Mouse (Mus musculus) right cerebral cortex, postnatal 4 days (tissue): Measurements from ENCODE around the gene Btbd2.
"Not testable (repeated sequence)": the region's sequence is repeated elsewhere in the genome, so short reads cannot be mapped to it uniquely, and the experiment has no call there.

Source experiments
- DNase-seq: peaks from one replicate; pipeline ENCODE4 v3.0.0-alpha.2; 2022

The Btbd2 gene

DNA sequence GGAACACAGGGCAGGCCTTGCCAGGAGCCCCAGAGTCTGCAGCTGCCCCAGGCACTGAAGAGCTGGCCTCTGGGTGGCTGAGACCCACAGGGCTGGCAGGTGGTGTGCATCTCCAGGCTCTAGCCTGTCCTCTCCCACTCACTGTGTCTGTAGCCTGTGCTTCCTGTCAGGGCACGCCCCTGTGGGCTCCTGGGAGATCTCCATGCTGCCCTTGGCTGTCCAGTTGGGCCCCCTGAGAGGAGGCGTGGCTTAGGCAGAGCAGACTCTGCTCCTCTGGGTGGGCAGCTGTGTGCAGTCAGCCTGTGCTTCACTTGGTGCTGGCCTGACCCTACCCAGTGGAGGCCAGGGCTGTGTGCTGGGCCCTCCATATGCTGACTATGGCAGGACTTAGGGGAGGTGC is 29.2 kb downstream of the Btbd2 start:
- DNase-seq = no peak

DNA sequence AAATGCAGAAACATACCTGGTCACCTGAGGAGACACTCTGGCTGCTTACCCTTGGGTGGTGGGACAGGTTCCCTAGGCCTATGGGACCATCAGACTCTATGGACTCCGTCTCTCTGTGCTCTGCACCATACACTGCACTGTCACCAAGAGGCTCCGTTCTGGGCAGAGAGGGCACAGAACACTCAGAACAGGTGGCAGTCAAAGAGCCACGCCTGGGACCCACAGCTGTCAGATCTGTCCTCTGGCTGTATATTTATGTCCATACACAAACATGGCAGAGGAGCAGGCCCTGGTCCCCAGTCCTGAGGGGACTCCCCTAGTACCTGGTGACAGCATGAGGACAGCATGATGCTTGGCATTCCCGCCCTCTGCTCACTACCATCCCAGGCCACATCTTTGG is 31.1 kb downstream of the Btbd2 start:
- no peak for DNase-seq

DNA sequence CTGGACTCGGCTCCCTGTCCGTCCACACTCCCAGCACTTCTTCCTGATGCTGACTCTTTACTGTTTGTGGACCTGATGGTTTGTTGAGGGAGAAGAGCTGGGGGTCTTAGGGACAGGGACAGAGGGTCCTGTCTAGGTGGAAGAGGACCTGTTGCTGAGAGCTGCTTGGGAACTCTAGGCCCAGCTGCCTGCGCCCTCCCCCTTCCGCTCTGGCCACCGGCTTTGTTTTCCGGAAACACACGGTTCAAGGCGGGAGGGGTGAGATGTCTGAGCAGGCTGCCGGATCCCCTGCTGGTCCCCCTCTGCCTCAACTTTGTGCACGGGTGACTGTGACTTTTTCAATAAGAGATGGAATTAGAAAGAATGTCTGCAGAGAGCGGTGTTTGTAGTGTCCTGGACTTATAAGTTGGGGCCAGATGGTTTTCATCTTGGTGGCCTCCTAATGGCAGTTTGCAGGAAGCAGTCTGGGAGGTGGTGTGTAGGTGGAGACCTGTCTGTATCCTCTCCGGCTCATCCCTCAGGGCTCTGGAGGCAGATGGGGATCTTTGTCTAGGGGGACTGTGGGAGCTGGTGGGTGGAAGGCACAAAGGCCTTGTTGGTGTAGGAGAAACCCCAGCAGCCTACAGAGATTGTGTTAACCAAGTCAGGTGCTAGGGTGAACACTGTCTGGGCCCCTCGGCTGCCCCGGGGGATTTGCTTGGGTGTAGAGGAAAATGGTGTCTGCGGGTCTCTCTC is 33.2 kb downstream of the Btbd2 start:
- no peak for DNase-seq

DNA sequence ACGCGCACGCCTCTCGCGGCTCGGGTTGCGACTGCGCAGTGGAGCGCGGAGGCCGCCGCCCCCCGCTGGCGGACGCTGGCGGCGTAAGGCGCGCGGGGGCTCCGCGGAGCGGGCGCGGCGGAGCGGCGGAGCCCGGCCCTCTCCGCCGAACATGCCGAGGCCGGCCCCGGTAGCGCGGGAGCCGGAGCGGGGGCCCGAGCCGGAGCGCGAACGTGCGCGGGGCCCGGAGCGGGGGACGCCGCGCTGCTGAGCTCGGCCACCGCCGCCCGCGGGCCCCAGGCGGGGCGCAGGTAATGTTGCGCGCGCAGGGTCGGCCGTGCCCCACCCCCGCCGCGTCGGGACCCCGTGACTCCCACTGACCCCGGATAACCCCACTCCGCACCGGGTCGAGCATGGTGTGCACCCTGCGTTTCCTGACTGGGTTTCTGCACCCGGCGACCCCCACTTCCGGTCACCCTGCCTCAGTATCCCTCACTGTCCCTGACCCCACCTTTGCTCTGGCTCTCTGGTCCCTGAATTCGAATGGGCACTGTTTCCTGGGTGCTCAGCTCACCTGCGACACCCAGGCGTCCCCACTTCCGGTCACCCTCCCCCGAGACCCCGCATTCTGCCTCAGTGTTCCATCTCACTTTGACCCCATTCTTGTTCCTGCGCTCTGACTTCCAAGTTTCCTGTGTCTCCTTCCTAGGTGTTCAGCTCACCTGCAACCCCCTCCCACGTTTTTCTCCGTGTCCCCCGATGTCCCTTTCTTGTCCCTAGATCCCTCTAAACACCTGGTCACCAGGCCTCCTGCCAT is 34.0 kb downstream of the Btbd2 start, which contains the start of gene Csnk1g2:
Gene Csnk1g2, plus strand, starts transcription at position 178 of the 796 bp plus-strand sequence.
- DNase-seq = peak; percentile 64

DNA sequence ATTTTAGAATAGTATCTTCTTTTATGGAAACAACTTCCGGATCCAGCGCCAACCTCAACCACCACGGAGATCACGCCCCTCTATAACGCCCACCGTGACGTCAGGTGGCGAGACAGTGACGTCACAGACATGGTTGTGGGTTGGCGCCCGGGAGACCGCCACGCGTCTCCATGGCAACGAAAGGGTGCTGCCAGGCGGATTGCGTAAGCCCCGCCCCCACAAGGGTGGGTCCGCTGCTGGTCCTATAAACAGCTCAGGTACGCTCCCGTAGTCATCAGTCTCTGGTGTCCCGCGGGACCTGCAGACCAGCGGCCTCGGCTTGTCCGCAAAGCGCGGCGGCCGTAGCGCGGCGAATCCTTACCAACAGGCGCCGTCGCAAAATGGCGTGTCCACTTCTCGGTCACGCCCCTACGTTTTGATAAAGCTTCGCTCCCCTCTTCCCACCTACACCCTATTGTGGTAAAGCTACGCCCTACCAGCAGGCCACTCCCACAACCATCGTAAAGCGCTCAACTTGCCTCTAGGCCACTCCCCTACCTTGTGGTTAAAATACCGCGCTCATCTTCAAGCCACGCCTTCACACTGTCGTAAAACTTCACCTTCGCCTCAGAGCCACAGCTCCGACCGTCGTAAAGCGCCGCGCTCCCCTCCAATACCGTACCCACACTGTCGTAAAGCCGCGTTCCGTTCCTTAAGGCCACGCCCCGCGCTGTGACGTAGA is 34.8 kb downstream of the Btbd2 start:
- DNase-seq = peak; percentile 98

DNA sequence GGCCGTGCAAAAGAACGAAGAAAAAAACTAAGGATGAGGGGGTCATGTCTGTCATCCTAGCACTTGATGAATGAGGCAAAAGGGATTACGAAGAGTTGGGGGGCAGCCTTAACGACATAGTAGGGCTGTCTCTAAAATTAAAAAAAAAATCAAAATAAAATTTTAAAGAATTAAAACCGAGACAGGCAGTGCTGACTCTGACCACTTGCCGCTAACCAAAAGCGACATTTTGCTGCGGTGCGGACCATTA is 35.3 kb downstream of the Btbd2 start:
- DNase-seq = no peak

DNA sequence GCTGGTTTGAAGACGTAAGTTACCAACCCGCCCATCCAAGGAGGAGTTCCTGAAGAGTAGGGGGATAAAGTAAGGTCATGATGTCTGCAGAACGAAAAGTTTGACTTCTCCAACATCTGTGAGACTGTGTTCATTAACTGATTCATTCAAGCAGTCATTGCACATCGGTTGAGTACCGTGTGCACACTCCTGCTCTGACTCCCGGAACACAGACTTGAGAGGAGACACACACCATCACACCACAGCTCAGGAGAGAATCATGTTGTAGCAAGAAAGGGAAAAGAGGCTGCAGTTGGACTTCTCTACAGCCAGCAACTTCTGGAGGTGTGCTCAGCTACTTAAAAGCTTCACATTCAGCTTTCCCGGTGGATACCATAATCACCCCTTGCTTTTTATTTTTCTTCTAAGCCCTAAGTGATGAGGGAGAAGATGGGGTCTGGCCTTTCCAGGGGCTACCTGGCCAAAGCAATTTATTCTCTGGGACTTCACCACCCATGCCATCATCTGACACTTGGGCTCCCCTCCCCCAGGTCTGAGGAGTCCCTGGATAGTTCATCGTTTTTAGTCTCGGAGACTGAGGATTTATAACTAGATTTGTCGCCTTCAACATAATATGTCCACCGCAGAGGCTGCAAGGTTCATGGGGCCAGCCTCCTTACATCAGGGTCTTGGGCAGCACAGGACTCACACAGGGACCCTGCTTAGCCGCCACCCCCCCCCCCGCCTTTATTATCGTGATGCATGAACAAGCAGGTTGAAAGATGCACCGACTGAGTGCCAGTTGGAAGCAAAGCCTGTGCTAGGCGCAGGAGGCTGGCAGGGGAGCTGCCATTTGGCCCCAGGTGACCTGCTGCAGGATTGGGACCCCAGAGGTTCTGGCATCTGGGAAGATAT is 35.8 kb downstream of the Btbd2 start:
- peak; percentile 32 for DNase-seq

DNA sequence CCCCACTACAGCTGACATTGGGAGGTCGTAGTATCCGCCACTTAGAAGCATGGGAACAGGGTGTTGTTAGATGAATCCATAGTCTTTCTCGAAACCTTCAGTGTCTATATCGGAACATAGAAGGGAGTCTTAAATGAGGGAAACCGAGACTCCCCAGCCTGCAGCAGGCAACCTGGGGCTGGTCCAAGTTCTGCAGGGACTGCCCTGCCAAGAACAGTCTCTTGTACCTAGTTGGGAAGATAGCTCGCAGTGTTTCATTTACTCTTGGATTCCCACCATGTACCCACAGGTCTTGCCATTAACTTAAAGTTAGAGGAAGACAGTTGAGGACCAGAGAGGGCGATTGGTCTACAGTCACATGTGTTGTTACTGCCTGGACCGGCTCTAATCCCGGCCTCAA is 36.5 kb downstream of the Btbd2 start:
- no peak for DNase-seq

DNA sequence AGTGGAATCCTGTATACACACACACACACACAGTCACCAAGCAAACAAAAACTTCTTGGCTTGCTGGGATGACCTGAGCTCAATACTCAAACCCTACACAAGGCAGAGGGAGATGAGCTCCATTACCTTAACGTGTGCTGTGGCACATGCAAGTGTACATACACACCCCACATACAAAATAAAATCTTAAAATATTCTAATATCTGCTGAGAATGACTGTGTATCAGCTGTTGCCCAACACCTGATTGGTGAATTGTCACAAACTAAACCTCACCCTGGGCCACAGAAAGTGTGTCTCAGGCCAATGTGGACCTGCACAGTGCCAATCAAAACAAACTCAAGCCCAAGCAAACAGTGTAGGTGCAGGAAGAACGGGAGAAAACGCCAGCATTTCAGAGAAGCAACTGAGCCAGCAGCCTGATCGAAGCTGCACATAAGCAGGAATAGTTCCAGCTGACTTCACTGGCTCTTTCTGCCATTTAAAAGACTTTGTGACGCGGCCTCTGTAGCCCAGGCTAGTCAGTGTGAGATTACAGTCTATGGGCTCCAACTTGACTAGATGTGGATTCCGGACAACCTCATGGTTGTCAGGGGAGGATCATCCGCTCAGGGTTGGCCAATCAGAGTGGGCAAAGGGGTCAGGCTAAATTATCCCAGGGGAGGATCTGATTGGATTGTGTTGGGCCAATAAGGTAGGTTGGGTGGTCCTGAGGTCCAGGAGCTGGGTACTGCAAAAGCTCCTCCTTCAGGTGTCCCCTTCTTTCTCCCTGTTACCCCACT is 37.2 kb downstream of the Btbd2 start:
- no peak for DNase-seq

DNA sequence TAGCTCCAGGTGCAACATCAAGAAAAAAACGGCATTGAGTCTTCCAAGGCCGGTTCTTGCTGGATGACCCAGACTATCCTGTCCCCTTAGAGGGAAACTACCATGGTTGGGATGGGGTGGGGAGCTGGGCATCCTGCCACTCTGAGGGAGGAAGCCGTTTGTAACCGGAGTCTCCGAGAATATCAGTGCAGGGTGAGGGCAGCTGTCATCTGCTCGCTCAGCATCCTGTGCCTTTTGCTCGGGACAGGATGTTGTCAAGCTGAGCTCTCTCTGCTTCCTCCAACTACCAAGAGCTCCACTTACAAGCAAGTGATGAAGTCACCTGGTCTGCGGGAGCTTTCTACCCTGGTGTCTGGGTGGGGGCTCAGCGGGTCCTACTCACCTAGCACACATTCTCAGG is 38.7 kb downstream of the Btbd2 start:
- no peak for DNase-seq

DNA sequence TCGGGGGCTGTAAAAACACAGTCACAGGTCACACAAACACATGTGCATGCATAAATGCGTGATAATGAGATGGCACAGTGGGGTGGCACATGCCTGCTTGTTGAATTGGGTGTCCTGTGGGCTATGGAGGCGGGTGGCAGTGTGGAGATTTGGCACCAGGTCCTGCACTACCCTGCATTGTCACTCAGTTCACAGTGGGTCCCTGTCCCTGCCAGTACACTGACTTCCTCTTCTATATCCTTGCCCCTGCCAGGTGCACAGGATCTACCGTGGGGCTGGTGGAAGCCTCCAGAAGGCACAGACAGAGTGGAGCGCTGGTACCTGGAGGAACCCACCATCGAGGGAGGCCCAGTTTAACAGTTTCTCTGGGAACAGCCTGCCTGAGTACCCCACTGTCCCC is 42.5 kb downstream of the Btbd2 start:
- no peak for DNase-seq

DNA sequence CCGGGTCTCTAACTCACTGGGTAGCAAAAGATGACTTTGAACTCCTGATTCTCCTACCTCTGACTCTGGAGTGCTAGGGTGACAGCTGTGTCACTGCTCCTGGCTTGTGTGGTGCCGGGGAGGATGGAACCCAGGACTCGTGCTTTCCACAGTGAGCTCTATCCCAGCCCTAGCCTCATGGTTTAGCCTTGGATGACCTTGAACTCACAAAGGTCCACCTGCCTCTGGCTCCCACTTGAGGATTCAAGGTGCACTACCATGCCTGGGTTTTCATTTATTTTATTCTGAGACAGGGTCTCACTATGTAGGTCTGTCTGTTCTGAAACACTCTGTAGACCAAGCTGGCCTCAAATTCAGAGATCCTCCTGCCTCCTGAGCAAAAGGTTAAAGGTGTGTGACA is 43.0 kb downstream of the Btbd2 start:
- no peak for DNase-seq

DNA sequence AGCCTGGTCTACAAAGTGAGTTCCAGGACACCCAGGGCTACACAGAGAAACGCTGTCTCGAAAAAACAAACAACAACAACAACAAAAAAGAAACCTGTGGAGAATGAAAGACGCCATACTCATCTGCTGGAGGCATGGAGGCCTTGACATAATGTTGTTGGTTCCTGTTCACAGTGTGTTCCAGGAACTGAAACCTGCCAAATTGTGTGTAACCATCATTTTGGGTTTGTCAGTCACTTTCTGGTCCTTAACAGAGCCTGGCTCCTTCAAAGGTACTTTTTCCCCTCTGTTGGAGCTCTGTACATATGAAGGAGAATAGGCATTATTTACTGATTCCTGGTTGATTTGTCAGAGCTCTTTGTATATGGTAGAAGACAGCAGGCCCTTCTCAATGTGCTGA is 45.0 kb downstream of the Btbd2 start:
- no peak for DNase-seq

DNA sequence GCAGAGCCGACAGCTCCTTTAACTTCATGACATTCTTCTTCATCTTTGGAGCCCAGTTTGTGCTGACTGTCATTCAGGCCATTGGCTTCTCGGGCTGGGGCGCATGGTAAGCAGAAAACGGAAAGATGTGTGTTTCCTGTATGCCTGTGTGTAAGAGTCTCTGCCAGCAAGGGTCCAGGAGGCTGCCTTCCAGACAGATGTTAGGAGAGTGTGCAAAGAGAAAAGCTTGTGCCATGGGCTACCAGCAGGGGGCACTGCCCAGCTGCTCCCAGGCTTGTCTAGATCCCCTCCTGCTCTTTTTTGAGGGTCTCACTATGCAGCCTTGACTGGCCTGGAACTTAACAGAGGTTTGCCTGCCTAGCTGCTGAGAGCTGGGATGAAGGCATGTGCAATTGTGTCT is 45.8 kb downstream of the Btbd2 start:
- DNase-seq = peak; percentile 53

DNA sequence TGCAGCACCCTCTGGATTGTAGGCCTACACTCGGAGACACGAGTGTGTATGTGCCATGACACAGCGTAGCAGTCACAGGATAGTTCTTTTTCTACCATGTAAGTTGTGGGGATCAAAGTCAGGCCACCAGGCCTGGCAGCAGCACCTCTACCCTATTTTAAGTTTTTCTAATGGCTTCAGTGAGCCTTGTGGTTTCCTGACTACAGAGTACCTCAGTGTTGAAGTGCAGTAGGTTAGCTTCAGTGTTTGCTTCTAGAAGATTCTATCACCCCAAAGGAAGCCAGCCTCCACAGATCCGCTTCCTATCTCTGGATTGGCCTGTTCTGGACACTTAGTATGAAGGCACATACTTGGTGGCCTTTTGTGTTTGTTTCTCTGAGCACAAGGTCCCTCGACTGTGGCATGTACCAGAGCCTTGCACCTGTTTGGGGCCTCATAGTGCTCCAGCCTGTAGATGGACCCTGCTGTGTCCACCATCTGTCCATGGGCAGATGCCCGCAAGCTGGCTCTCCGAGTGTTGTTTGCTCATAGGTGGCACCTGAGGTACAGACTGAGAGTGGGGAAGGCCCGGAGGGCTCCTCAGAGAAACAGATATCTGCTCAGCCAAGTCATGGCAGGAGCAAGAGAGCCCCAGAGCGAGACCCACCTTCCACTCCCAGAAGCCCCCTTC is 46.6 kb downstream of the Btbd2 start:
- DNase-seq = no peak

DNA sequence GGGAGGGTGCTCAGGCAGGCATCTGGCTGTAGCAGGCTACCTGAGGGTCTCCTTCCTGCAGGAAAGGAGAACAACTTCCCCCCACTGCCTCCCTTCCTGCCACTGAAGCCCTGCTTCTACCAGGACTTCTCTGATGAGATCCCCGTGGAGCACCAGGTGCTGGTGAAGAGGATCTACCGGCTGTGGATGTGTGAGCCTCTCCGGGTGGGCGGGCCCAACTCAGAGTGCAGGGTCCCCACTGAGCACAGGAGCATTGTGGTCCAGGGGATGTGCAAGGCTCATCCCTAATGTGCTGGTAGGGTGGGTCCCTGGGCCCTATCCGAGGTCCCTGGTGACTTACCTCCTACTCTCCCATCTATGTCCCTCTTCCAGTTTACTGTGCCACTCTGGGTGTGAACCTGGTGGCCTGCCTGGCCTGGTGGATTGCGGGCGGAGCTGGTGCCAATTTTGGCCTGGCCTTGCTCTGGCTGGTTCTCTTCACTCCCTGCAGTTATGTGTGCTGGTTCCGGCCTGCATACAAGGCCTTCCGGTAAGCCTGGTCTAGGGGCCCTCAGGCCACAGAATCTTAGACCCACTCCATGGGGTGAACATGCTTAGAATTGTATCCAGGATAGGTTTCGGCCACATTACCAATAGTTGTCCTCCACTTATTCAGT is 47.5 kb downstream of the Btbd2 start:
- DNase-seq = no peak

DNA sequence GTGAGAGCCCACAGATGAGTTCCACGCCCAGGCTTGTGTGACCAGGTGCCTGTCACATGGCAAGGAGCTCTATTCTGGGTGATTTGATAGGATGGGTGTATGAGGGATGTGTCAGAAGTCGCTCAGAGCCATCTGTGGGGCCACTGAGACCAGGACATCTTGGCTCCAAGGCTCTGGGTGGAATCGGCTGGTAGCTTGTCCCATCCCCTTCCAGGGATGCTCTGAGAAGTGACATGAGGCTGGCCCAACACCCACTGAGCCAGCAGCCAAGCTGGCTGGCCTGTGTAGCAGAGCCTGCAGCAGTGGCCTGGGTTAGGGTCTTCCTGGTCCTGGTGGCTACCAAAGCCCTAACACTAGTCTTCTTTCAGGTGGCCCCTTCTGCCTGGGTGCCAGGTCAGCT is 48.4 kb downstream of the Btbd2 start:
- no peak for DNase-seq

DNA sequence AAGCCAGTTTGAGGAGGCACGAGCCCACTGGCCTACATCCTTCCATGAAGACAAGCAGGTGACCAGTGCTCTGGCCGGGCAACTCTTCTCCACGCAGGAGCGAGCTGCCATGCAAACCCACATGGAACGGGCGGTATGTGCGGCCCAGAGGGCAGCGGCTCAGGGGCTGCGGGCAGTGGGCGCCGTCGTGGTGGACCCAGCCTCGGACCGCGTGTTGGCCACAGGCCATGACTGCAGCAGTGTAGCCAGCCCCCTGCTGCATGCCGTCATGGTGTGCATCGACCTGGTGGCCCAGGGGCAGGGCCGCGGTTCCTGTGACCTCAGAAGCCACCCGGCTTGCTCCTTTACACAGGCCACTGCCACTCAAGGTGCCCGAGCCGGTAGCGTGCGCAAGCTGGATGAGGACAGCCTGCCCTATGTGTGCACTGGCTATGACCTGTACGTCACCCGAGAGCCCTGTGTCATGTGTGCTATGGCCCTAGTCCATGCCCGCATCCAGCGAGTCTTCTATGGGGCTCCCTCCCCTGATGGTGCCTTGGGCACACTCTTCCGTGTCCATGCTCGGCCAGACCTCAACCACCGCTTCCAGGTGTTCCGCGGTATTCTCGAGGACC is 50.0 kb downstream of the Btbd2 start:
- no peak for DNase-seq

DNA sequence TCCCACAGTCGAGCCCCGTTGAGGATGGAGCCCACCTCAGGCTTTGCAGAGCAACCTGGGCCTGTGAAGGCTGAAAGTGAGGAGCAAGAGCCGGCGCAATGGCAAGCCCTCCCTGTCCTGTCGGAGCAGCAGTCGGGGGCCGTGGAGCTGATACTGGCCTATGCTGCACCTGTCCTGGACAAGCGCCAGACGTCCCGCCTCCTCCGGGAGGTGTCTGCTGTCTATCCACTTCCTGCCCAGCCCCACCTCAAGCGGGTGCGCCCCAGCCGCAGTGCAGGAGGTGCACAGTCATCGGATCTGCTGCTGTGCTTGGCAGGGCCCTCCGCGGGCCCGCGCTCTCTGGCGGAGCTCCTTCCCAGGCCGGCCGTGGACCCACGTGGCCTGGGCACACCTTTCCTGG is 50.6 kb downstream of the Btbd2 start:
- DNase-seq = no peak

DNA sequence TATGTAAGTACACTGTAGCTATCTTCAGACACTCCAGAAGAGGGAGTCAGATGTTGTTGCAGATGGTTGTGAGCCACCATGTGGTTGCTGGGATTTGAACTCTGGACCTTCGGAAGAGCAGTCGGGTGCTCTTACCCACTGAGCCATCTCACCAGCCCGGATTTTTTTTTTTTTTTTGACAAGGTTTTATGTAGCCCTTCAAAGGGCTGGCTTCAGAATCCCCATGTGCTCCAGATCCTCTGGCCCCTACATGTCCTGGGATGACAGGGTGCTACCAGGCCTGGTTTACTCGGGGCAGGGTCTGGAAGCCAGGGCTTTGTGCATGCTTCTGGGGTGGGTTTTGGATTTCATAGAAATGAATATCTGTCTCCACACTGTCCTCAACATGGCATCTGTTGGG is 51.1 kb downstream of the Btbd2 start, which contains the start of gene Gm49322:
Gene Gm49322, plus strand, starts transcription at position 301 of the 400 bp plus-strand sequence.
- DNase-seq = not testable (repeated sequence)

DNA sequence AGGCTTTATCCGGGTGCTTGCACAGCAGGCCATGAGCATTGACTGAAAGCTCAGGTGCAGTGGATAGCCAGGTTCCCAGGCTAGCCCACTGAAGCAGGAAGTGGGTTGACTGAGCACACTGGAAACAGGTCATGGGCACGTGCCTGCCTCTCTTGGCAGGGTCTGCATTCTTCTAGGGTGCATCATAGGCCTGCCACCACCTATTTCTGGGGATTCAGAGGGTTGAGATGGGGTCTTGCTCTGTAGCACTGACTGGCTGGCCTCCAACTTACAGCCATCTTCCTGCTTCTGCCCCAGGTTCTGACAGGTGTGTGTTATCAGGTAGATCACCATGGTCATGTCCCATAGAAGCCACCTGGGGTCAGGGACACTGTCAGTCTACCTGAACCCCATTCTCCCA is 51.9 kb downstream of the Btbd2 start:
- no peak for DNase-seq
